Mouse (Mus musculus): ENCODE measurements at regions not wholly inside any gene's neighbourhood (a gene's known extent, or its start where the extent isn't known, plus 50 kb on each side); places are given as distances from the start of the nearest gene placed in this dataset.

DNA sequence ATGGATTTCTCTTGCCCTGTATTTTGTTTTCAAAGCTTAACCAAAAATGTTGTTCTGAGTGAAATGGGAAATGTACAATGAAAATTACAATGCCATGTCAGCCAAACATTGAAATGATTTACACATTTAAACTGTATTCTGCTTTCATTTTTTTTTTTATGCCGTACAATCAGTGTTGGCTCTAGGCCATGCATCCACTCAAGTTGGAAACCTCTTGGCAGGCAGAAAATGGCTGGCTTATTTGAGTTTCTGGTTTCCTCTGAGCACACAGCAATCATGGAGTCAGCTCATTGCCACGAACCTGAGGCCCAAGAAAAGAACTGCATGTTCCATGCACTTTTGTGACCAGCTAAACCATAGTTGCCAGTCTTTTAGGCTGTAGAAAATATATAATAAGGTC, 50.5 kb upstream of the Gm34302 start:
- H3K9me3 ChIP-seq (ENCODE audit: control insufficient read depth, low read length) = no peaks in the 10 kb centered on the region
- H3K27ac ChIP-seq (replicated peaks) = no peak overlapping the region
- no peak for ATAC-seq (ENCODE audit: low FRiP score, low TSS enrichment)
- 35% methylated on average over 2 of the region's 2 CpGs for WGBS
- no peaks in the 10 kb centered on the region for H3K36me3 ChIP-seq (ENCODE audit: control insufficient read depth, insufficient read depth, low read length)
- no peak overlapping the region for H3K4me2 ChIP-seq (replicated peaks; ENCODE audit: low read depth)
- H3K4me3 ChIP-seq (ENCODE audit: low read depth, low read length) = no peak overlapping the region
- H3K4me1 ChIP-seq (replicated peaks; ENCODE audit: control insufficient read depth, insufficient read depth) = no peaks in the 10 kb centered on the region
- TF ChIP-seq CTCF (IDR thresholded peaks at IDR 0.05; ENCODE audit: low read depth) (no peak), EP300 (optimal IDR thresholded peaks at IDR 0.05) (no peak)
- no peak for DNase-seq (ENCODE audit: low spot score)
- no peak overlapping the region for H3K9ac ChIP-seq (ENCODE audit: low read length)
- no peaks in the 10 kb centered on the region for H3K27me3 ChIP-seq (ENCODE audit: control insufficient read depth, insufficient read depth, low read length)

All from stomach, postnatal 0 days (tissue).